Comparison of ENCODE assay signal across 8 mouse cellular contexts in the genomic region with DNA sequence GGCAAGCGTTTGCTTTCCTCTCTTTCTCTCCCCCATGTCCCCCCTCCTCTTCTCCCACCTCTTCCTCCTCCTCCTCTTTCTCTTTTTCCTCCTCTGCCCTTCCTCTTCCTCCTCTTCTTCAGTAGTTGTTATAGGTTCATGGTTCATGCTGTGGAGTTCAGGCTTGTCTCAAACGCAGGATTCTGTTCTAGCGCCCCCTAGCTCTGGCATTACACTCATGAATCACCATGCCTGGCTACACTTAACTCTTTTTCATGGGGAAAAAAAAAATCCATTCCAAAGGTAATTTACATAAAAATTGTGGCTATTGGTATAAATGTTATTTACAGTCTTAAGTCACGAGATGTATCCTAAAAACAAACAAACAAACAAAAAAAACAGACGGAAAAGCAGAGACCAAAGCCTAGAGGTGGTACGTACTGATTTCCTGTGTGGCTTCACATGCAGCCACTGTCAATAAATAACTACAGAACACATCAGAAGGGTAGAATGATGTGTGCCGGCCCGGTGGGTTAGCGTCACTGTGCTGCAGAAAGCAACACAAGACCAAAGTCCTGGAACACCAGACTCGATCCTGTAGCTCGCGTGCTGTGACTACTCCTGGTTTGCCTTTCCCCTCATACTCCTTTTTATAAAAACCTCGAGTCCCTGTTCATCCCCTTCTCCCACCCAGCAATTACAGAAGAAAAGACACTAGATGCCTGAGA. TPM values are rescaled to one million over a fixed set of nuclear protein-coding genes. Genes with fewer than 3 reads are reported as not detected.
A peak's percentile ranks its signal among the peaks of the same experiment; 100 is the strongest.
DNase-seq lines count a peak whose midpoint lies in the region; ATAC-seq and TF ChIP-seq lines count a peak whose summit lies in the region.

No protein-coding gene starts in this region.

- no peak for ATAC-seq in hindbrain, embryonic 11.5 days (ENCODE audit: low FRiP score)
- ATAC-seq in kidney, postnatal 0 days (replicated peaks; ENCODE audit: low FRiP score, low read depth), result no peak; the same call in 1 of the 2 replicates
- ATAC-seq in erythroblast, adult 5-6 weeks (replicated peaks; ENCODE audit: low FRiP score, poor library complexity, severe bottlenecking), result no peak

- no peak overlapping the region for H3K4me2 ChIP-seq in hindbrain, embryonic 11.5 days (replicated peaks; ENCODE audit: low read depth, low read length)
- H3K4me2 ChIP-seq in kidney, postnatal 0 days (ENCODE audit: low read length), result no peak overlapping the region

- no peak overlapping the region for H3K9ac ChIP-seq in hindbrain, embryonic 11.5 days (ENCODE audit: low read depth, low read length)
- H3K9ac ChIP-seq in kidney, postnatal 0 days (ENCODE audit: low read depth, low read length), result no peak overlapping the region

- H3K4me3 ChIP-seq in hindbrain, embryonic 11.5 days (ENCODE audit: low read depth, low read length), result no peak overlapping the region
- H3K4me3 ChIP-seq in hindbrain, embryonic 10.5 days, result no peak overlapping the region
- H3K4me3 ChIP-seq in kidney, postnatal 0 days (replicated peaks; ENCODE audit: low read depth, low read length), result no peak overlapping the region
- no peak overlapping the region for H3K4me3 ChIP-seq in small intestine, adult 2 months (ENCODE audit: low read depth, low read length)

- no peaks in the 10 kb centered on the region for H3K27me3 ChIP-seq in hindbrain, embryonic 11.5 days (ENCODE audit: control insufficient read depth, insufficient read depth, low read length)
- peaks cover 25% of the 10 kb centered on the region for H3K27me3 ChIP-seq in hindbrain, embryonic 10.5 days (ENCODE audit: insufficient read depth, poor library complexity, severe bottlenecking)
- H3K27me3 ChIP-seq in kidney, postnatal 0 days (ENCODE audit: insufficient read depth, low read length), result no peaks in the 10 kb centered on the region
- H3K27me3 ChIP-seq in small intestine, adult 2 months (ENCODE audit: control insufficient read depth, insufficient read depth, low read length), result no peaks in the 10 kb centered on the region

- TF ChIP-seq POLR2A in small intestine, adult 2 months (IDR thresholded peaks at IDR 0.05; ENCODE audit: low read depth, low read length), result no peak

- peaks cover 8% of the 10 kb centered on the region; the same call in 1 of the 2 replicates for H3K4me1 ChIP-seq in hindbrain, embryonic 11.5 days (replicated peaks; ENCODE audit: control insufficient read depth, insufficient read depth, low read length)
- H3K4me1 ChIP-seq in hindbrain, embryonic 10.5 days (replicated peaks), result peaks cover 64% of the 10 kb centered on the region
- peaks cover 20% of the 10 kb centered on the region for H3K4me1 ChIP-seq in kidney, postnatal 0 days (replicated peaks; ENCODE audit: insufficient read depth, low read length)
- peaks cover 4% of the 10 kb centered on the region for H3K4me1 ChIP-seq in small intestine, adult 2 months (ENCODE audit: control insufficient read depth, insufficient read depth, insufficient read length, low read length)

- WGBS in hindbrain, embryonic 11.5 days, result 53% methylated on average over 13 of the region's 13 CpGs
- WGBS in hindbrain, embryonic 10.5 days, result 56% methylated on average over 13 of the region's 13 CpGs
- WGBS in kidney, postnatal 0 days, result 43% methylated on average over 13 of the region's 13 CpGs
- 59% methylated on average over 13 of the region's 13 CpGs for WGBS in small intestine, adult 2 months

- H3K36me3 ChIP-seq in hindbrain, embryonic 11.5 days (ENCODE audit: control insufficient read depth, insufficient read depth, low read length), result no peaks in the 10 kb centered on the region
- H3K36me3 ChIP-seq in hindbrain, embryonic 10.5 days, result no peaks in the 10 kb centered on the region
- no peaks in the 10 kb centered on the region for H3K36me3 ChIP-seq in kidney, postnatal 0 days (ENCODE audit: insufficient read depth, low read length)
- no peaks in the 10 kb centered on the region for H3K36me3 ChIP-seq in small intestine, adult 2 months (ENCODE audit: control insufficient read depth, insufficient read depth, low read length)

- TF ChIP-seq CTCF in kidney, postnatal 0 days (IDR thresholded peaks at IDR 0.05; ENCODE audit: low read depth), result peak; percentile 74
- TF ChIP-seq CTCF in small intestine, adult 2 months (IDR thresholded peaks at IDR 0.05; ENCODE audit: extremely low read depth, insufficient read length, insufficient replicate concordance, low read depth, low read length), result peak; percentile 24; the same call in 1 of the 2 replicates

- no peaks in the 10 kb centered on the region for H3K9me3 ChIP-seq in hindbrain, embryonic 11.5 days (ENCODE audit: control insufficient read depth, low read length)
- no peaks in the 10 kb centered on the region for H3K9me3 ChIP-seq in hindbrain, embryonic 10.5 days
- no peaks in the 10 kb centered on the region for H3K9me3 ChIP-seq in kidney, postnatal 0 days (replicated peaks; ENCODE audit: low read length)

- no peak overlapping the region for H3K27ac ChIP-seq in hindbrain, embryonic 11.5 days (ENCODE audit: low read depth, low read length)
- H3K27ac ChIP-seq in hindbrain, embryonic 10.5 days, result no peak overlapping the region
- H3K27ac ChIP-seq in kidney, postnatal 0 days, result 0 out of 2 replicates have a peak overlapping the region, but pooled peaks have one; percentile 51
- H3K27ac ChIP-seq in small intestine, adult 2 months (ENCODE audit: insufficient read depth, low read depth, low read length), result no peak overlapping the region

- DNase-seq in hindbrain, embryonic 11.5 days (ENCODE audit: low spot score), result peak; percentile 74
- DNase-seq in hindbrain, embryonic 10.5 days (ENCODE audit: low spot score), result no peak
- peak; percentile 54 for DNase-seq in urinary bladder, postnatal 25 days (ENCODE audit: low spot score)
- no peak for DNase-seq in urinary bladder, adult 18-20 months (ENCODE audit: low spot score in 2 of 2)
- peak; percentile 56 for DNase-seq in c-Kit-positive CD71-positive TER-119-positive erythroid progenitor cells, embryonic 14.5 days (ENCODE audit: low spot score)
- DNase-seq in kidney, postnatal 0 days (ENCODE audit: low spot score), result peak; percentile 74

RNA-seq across cellular contexts. Expression of gene Lyrm9, which starts 3.4 kb away (rescaled TPM):
- polyA plus RNA-seq in hindbrain, embryonic 11.5 days (2014; fragmentation: Nextera tagmentation; extraction: Ambion mirVana), result 16.6 and 19.8 TPM in 2 replicates
- 19.8 and 23.9 TPM in 2 replicates for polyA plus RNA-seq in hindbrain, embryonic 10.5 days (2016; fragmentation: Nextera tagmentation; extraction: Ambion mirVana)
- polyA plus RNA-seq in kidney, postnatal 0 days (2015; fragmentation: Nextera tagmentation; extraction: Ambion mirVana), result 27.5 and 28.6 TPM in 2 replicates
- 11.4 and 14.0 TPM in 2 replicates for polyA plus RNA-seq in small intestine, adult 2 months (2012; rRNA removed)
- total RNA-seq in erythroblast, adult 5-6 weeks (2015; ENCODE audit: low replicate concordance), result 6.0 and 12.5 TPM in 2 replicates
- 8.1 and 10.9 TPM in 2 replicates for total RNA-seq in erythroblast, adult 5-6 weeks (2017; ENCODE audit: low replicate concordance)

Comparison
In these comparisons a context has a peak if more than half of its experiments do, and no peak if none do; other contexts are left out.
1. DNase-seq: peak in hindbrain, embryonic 11.5 days (single experiment), urinary bladder, postnatal 25 days (single experiment), c-Kit-positive CD71-positive TER-119-positive erythroid progenitor cells, embryonic 14.5 days (single experiment) and kidney, postnatal 0 days (single experiment); none in hindbrain, embryonic 10.5 days (single experiment) and urinary bladder, adult 18-20 months (0 of 2).